Mouse (Mus musculus) E14TG2a.4 (cell line): ENCODE measurements at regions not wholly inside any gene's neighbourhood (a gene's known extent, or its start where the extent isn't known, plus 50 kb on each side); places are given as distances from the start of the nearest gene placed in this dataset.

Experiments
- H3K27me3 ChIP-seq: 2 replicates; pipeline ENCODE4 v1.6.1; 2014; ENCODE audit warnings: low read length, control low read depth; ENCODE audit not compliant: insufficient read depth
- H3K36me3 ChIP-seq: 2 replicates; pipeline ENCODE4 v1.6.1; 2014; ENCODE audit warnings: low read length, control low read depth; ENCODE audit not compliant: insufficient read depth
- H3K4me1 ChIP-seq: replicated peaks from 2 replicates; pipeline ENCODE4 v1.6.1; 2014; ENCODE audit warnings: low read depth, low read length, control low read depth
- H3K4me3 ChIP-seq: replicated peaks from 2 replicates; pipeline ENCODE4 v1.5.1; 2014; ENCODE audit warnings: mild to moderate bottlenecking, low read length
- H3K9me3 ChIP-seq: 2 replicates; pipeline ENCODE4 v1.6.1; 2014; ENCODE audit warnings: low read length, control low read depth
- CTCF ChIP-seq: conservative IDR thresholded peaks from 2 replicates; pipeline ENCODE4 v1.5.1; 2014; ENCODE audit warnings: low read length
- NANOG ChIP-seq: IDR thresholded peaks from 2 replicates; pipeline ENCODE4 v1.6.1; 2014; ENCODE audit warnings: borderline replicate concordance, low read length, mixed read lengths
- POU5F1 ChIP-seq: IDR thresholded peaks from 2 replicates; pipeline ENCODE4 v1.6.1; 2014; ENCODE audit warnings: low read length, borderline replicate concordance

GRCm38 (mm10) chr3:49096118-49096517, 661.0 kb downstream of the Pcdh18 start:
- Histone ChIP-seq H3K4me1 (no peaks in the 10 kb centered on the region), H3K4me3 (no peak overlapping the region), H3K9me3 (no peaks in the 10 kb centered on the region), H3K27me3 (no peaks in the 10 kb centered on the region), H3K36me3 (no peaks in the 10 kb centered on the region)
- TF ChIP-seq NANOG (no peak), CTCF (no peak), POU5F1 (no peak)

- Histone ChIP-seq H3K4me1 (no peaks in the 10 kb centered on the region), H3K4me3 (no peak overlapping the region), H3K9me3 (no peaks in the 10 kb centered on the region), H3K27me3 (no peaks in the 10 kb centered on the region), H3K36me3 (no peaks in the 10 kb centered on the region)
- TF ChIP-seq NANOG (no peak), CTCF (peak; percentile 89), POU5F1 (no peak)
These were observed 663.1 kb downstream of the Pcdh18 start for GRCm38 (mm10) chr3:49093818-49094680.

GRCm38 (mm10) chr3:49068801-49069200, 688.3 kb downstream of the Pcdh18 start:
- Histone ChIP-seq H3K36me3 (no peaks in the 10 kb centered on the region), H3K4me1 (0 out of 2 replicates have a peak, but pooled peaks cover 3% of the 10 kb centered on the region), H3K27me3 (no peaks in the 10 kb centered on the region), H3K9me3 (no peaks in the 10 kb centered on the region), H3K4me3 (no peak overlapping the region)
- TF ChIP-seq CTCF (no peak), POU5F1 (no peak), NANOG (no peak)

- no peak for TF ChIP-seq NANOG
- no peak for TF ChIP-seq CTCF
- no peak for TF ChIP-seq POU5F1
- Histone ChIP-seq H3K36me3 (no peaks in the 10 kb centered on the region), H3K9me3 (no peaks in the 10 kb centered on the region), H3K27me3 (no peaks in the 10 kb centered on the region), H3K4me3 (no peak overlapping the region), H3K4me1 (no peaks in the 10 kb centered on the region)
These were observed 695.0 kb downstream of the Pcdh18 start for GRCm38 (mm10) chr3:49062081-49062480.

GRCm38 (mm10) chr3:49032981-49033380, 724.1 kb downstream of the Pcdh18 start:
- no peaks in the 10 kb centered on the region for H3K36me3 ChIP-seq
- H3K9me3 ChIP-seq = no peaks in the 10 kb centered on the region
- H3K4me3 ChIP-seq = no peak overlapping the region
- no peaks in the 10 kb centered on the region for H3K27me3 ChIP-seq
- no peaks in the 10 kb centered on the region for H3K4me1 ChIP-seq
- no peak for TF ChIP-seq NANOG
- TF ChIP-seq POU5F1 = no peak
- no peak for TF ChIP-seq CTCF

- no peaks in the 10 kb centered on the region for H3K36me3 ChIP-seq
- no peak for TF ChIP-seq POU5F1
- no peak for TF ChIP-seq NANOG
- TF ChIP-seq CTCF = no peak
- H3K4me3 ChIP-seq = no peak overlapping the region
- H3K9me3 ChIP-seq = no peaks in the 10 kb centered on the region
- no peaks in the 10 kb centered on the region for H3K4me1 ChIP-seq
- no peaks in the 10 kb centered on the region for H3K27me3 ChIP-seq
These were observed 747.7 kb downstream of the Pcdh18 start for GRCm38 (mm10) chr3:49009211-49009967.
